Comparison of ENCODE assay signal across 16 mouse cellular contexts in the genomic region with DNA sequence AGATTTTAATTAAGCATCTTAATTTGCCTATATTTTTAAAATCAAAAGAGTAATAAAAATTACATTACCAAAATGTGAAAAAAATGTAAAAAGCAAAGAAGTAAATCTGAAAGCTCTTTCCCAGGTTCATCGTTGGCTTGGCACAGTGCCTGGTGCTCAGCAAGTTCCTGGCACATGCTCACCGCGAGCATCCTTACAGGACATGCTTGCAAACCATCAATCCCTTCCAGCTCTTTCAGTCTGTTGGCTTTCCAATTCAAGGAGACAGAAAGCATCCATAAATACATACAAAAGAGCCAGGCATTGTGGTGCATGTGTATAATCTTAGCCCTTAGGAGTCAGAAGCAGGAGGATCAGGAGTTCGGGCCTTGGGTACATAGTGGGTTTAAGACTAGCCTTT.
DNase-seq lines count a peak whose midpoint lies in the region; ATAC-seq and TF ChIP-seq lines count a peak whose summit lies in the region.
"Had no signal": no experiment of that assay in that cellular context is flagged by ENCODE, and none has a peak within 500 bp of the region (broad histone marks: within the 10 kb centered on the region; RNA-seq: fewer than 3 reads in every experiment).

No protein-coding gene starts in this region.

- WGBS in forebrain, embryonic 14.5 days: 28% methylated on average over 4 of the region's 4 CpGs
- 80% methylated on average over 4 of the region's 4 CpGs for WGBS in forebrain, embryonic 12.5 days
- 52% methylated on average over 4 of the region's 4 CpGs for WGBS in neural tube, embryonic 14.5 days
- WGBS in neural tube, embryonic 15.5 days: 41% methylated on average over 4 of the region's 4 CpGs
- WGBS in forebrain, postnatal 0 days: 35% methylated on average over 4 of the region's 4 CpGs
- 91% methylated on average over 4 of the region's 4 CpGs for WGBS in limb, embryonic 10.5 days

- TF ChIP-seq CTCF in forebrain, postnatal 0 days (IDR thresholded peaks at IDR 0.05; ENCODE audit: low read depth): no peak

- no peak; the same call in 1 of the 2 replicates for ATAC-seq in forebrain, embryonic 14.5 days
- ATAC-seq in forebrain, embryonic 12.5 days (ENCODE audit: low FRiP score): no peak
- 0 out of 2 replicates have a peak, but pooled peaks have one; percentile 42 for ATAC-seq in neural tube, embryonic 14.5 days (ENCODE audit: low read depth)
- no peak for ATAC-seq in neural tube, embryonic 15.5 days (ENCODE audit: low FRiP score)
- ATAC-seq in forebrain, postnatal 0 days: no peak
- ATAC-seq: liver, embryonic 12.5 days; Patski had no signal

- DNase-seq in forebrain, embryonic 14.5 days (ENCODE audit: low spot score): peak; percentile 60
- DNase-seq in cerebellum, adult 8-10 months: peak; percentile 40
- DNase-seq in forebrain, postnatal 0 days: peak; percentile 35
- DNase-seq in limb, embryonic 10.5 days (ENCODE audit: low spot score): no peak
- no peak for DNase-seq in adrenal gland, adult 8-10 months
- DNase-seq: heart, adult 11 months; kidney, adult 18-20 months; kidney, postnatal 14 days; layer of hippocampus, adult 9-11 months had no signal

- H3K27ac ChIP-seq in forebrain, embryonic 14.5 days (ENCODE audit: low read depth, low read length): no peak overlapping the region
- no peak overlapping the region for H3K27ac ChIP-seq in forebrain, embryonic 12.5 days
- H3K27ac ChIP-seq in neural tube, embryonic 14.5 days (ENCODE audit: low read depth, low read length): no peak overlapping the region
- no peak overlapping the region for H3K27ac ChIP-seq in neural tube, embryonic 15.5 days (replicated peaks)
- no peak overlapping the region for H3K27ac ChIP-seq in forebrain, postnatal 0 days (ENCODE audit: low read depth, low read length)
- H3K27ac ChIP-seq in limb, embryonic 10.5 days: no peak overlapping the region
- H3K27ac ChIP-seq: hindbrain, embryonic 13.5 days; liver, embryonic 12.5 days; neural tube, embryonic 13.5 days had no signal

- H3K9me3 ChIP-seq in forebrain, embryonic 14.5 days (replicated peaks; ENCODE audit: control insufficient read depth, low read length): no peaks in the 10 kb centered on the region
- H3K9me3 ChIP-seq in forebrain, embryonic 12.5 days: no peaks in the 10 kb centered on the region
- H3K9me3 ChIP-seq in neural tube, embryonic 14.5 days (ENCODE audit: control insufficient read depth, low read length): no peaks in the 10 kb centered on the region
- H3K9me3 ChIP-seq in neural tube, embryonic 15.5 days (replicated peaks): no peaks in the 10 kb centered on the region
- H3K9me3 ChIP-seq in forebrain, postnatal 0 days (ENCODE audit: low read length): no peaks in the 10 kb centered on the region
- no peaks in the 10 kb centered on the region for H3K9me3 ChIP-seq in limb, embryonic 10.5 days (replicated peaks)
- H3K9me3 ChIP-seq: hindbrain, embryonic 13.5 days; liver, embryonic 12.5 days; neural tube, embryonic 13.5 days had no signal

- no peak overlapping the region for H3K4me2 ChIP-seq in forebrain, embryonic 14.5 days (ENCODE audit: low read length)
- H3K4me2 ChIP-seq in forebrain, embryonic 12.5 days: no peak overlapping the region
- no peak overlapping the region for H3K4me2 ChIP-seq in neural tube, embryonic 14.5 days (ENCODE audit: low read depth, low read length)
- H3K4me2 ChIP-seq in neural tube, embryonic 15.5 days: no peak overlapping the region
- no peak overlapping the region for H3K4me2 ChIP-seq in forebrain, postnatal 0 days (ENCODE audit: low read depth)
- H3K4me2 ChIP-seq: hindbrain, embryonic 13.5 days; liver, embryonic 12.5 days; neural tube, embryonic 13.5 days had no signal

- H3K36me3 ChIP-seq in forebrain, embryonic 14.5 days (ENCODE audit: control insufficient read depth, insufficient read depth, low read length): no peaks in the 10 kb centered on the region
- no peaks in the 10 kb centered on the region for H3K36me3 ChIP-seq in forebrain, embryonic 12.5 days (replicated peaks)
- H3K36me3 ChIP-seq in neural tube, embryonic 14.5 days (ENCODE audit: control insufficient read depth, insufficient read depth, low read length): no peaks in the 10 kb centered on the region
- H3K36me3 ChIP-seq in neural tube, embryonic 15.5 days: no peaks in the 10 kb centered on the region
- no peaks in the 10 kb centered on the region for H3K36me3 ChIP-seq in forebrain, postnatal 0 days (ENCODE audit: insufficient read depth)
- no peaks in the 10 kb centered on the region for H3K36me3 ChIP-seq in limb, embryonic 10.5 days
- H3K36me3 ChIP-seq: hindbrain, embryonic 13.5 days; liver, embryonic 12.5 days; neural tube, embryonic 13.5 days had no signal

- 0 out of 2 replicates have a peak, but pooled peaks cover 6% of the 10 kb centered on the region for H3K4me1 ChIP-seq in forebrain, embryonic 14.5 days (ENCODE audit: control insufficient read depth, insufficient read depth, low read length)
- H3K4me1 ChIP-seq in forebrain, embryonic 12.5 days: no peaks in the 10 kb centered on the region; the same call in 1 of the 2 replicates
- H3K4me1 ChIP-seq in neural tube, embryonic 14.5 days (ENCODE audit: control insufficient read depth, insufficient read depth, low read length): no peaks in the 10 kb centered on the region
- H3K4me1 ChIP-seq in neural tube, embryonic 15.5 days: peaks cover 13% of the 10 kb centered on the region
- H3K4me1 ChIP-seq in forebrain, postnatal 0 days (ENCODE audit: insufficient read depth): no peaks in the 10 kb centered on the region
- no peaks in the 10 kb centered on the region for H3K4me1 ChIP-seq in limb, embryonic 10.5 days
- H3K4me1 ChIP-seq: liver, embryonic 12.5 days had no signal

- no peak overlapping the region for H3K4me3 ChIP-seq in forebrain, embryonic 14.5 days (ENCODE audit: low read depth, low read length)
- H3K4me3 ChIP-seq in forebrain, embryonic 12.5 days (replicated peaks): no peak overlapping the region
- no peak overlapping the region for H3K4me3 ChIP-seq in neural tube, embryonic 14.5 days (ENCODE audit: low read depth, low read length)
- no peak overlapping the region for H3K4me3 ChIP-seq in neural tube, embryonic 15.5 days (replicated peaks)
- no peak overlapping the region for H3K4me3 ChIP-seq in forebrain, postnatal 0 days (ENCODE audit: low read depth, low read length)
- no peak overlapping the region for H3K4me3 ChIP-seq in limb, embryonic 10.5 days
- H3K4me3 ChIP-seq: hindbrain, embryonic 13.5 days; liver, embryonic 12.5 days; neural tube, embryonic 13.5 days had no signal

- H3K9ac ChIP-seq in forebrain, embryonic 14.5 days (ENCODE audit: low read length): no peak overlapping the region
- no peak overlapping the region for H3K9ac ChIP-seq in forebrain, embryonic 12.5 days
- no peak overlapping the region for H3K9ac ChIP-seq in neural tube, embryonic 14.5 days (replicated peaks; ENCODE audit: low read depth, low read length)
- no peak overlapping the region for H3K9ac ChIP-seq in neural tube, embryonic 15.5 days (replicated peaks)
- H3K9ac ChIP-seq in forebrain, postnatal 0 days: no peak overlapping the region
- H3K9ac ChIP-seq: hindbrain, embryonic 13.5 days; liver, embryonic 12.5 days; neural tube, embryonic 13.5 days had no signal

- H3K27me3 ChIP-seq in forebrain, embryonic 14.5 days (replicated peaks; ENCODE audit: control insufficient read depth, insufficient read depth, low read length): no peaks in the 10 kb centered on the region
- peaks cover 8% of the 10 kb centered on the region; the same call in 1 of the 2 replicates for H3K27me3 ChIP-seq in forebrain, embryonic 12.5 days
- H3K27me3 ChIP-seq in neural tube, embryonic 14.5 days (ENCODE audit: control insufficient read depth, insufficient read depth, low read length): peaks cover 3% of the 10 kb centered on the region; the same call in 1 of the 2 replicates
- H3K27me3 ChIP-seq in neural tube, embryonic 15.5 days (replicated peaks): no peaks in the 10 kb centered on the region
- no peaks in the 10 kb centered on the region for H3K27me3 ChIP-seq in forebrain, postnatal 0 days (ENCODE audit: insufficient read depth, low read length)
- H3K27me3 ChIP-seq in limb, embryonic 10.5 days (ENCODE audit: low read depth, poor library complexity, severe bottlenecking): no peaks in the 10 kb centered on the region
- H3K27me3 ChIP-seq: hindbrain, embryonic 13.5 days; liver, embryonic 12.5 days; Patski had no signal

Comparison
In these comparisons a context has a peak if more than half of its experiments do, and no peak if none do; other contexts are left out.
1. DNase-seq: peak in forebrain, embryonic 14.5 days (single experiment), cerebellum, adult 8-10 months (single experiment) and forebrain, postnatal 0 days (single experiment); none in limb, embryonic 10.5 days (single experiment) and adrenal gland, adult 8-10 months (single experiment).